Mouse (Mus musculus) cerebellum, adult (tissue): ENCODE measurements around the gene Olfr1500.
"Not testable (repeated sequence)": the region's sequence is repeated elsewhere in the genome, so short reads cannot be mapped to it uniquely, and the experiment has no call there.

Experiments
- ATAC-seq: cut with Nextera tagmentation; 2 replicates; pipeline ENCODE4 v1.9.2; 2017; ENCODE audit warnings: mild to moderate bottlenecking, moderate library complexity, mixed read lengths; ENCODE audit not compliant: insufficient number of reproducible peaks, low FRiP score, low TSS enrichment

The Olfr1500 gene

DNA sequence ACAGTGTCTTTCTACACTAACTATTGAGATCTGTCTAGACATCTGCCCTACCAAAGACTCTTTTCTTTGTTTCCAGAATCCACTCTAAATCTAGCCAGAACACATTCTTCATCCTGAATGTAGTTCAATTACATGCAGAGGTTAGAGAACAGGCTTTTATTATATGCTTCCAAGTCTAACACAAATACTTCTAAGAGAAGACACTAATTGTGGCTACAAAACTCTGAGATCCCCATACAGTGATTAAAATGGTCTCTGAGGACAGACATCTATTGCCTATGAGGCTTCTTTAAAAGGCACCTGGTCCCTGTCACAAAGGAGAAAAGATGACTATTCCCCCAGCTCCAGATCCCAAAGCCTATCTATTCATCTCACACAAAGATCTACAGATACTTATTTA is at the start of gene Olfr1500:
Olfr1500 (minus strand) TSS at position 101 of the 400 bp plus-strand sequence.
- no peak for ATAC-seq

DNA sequence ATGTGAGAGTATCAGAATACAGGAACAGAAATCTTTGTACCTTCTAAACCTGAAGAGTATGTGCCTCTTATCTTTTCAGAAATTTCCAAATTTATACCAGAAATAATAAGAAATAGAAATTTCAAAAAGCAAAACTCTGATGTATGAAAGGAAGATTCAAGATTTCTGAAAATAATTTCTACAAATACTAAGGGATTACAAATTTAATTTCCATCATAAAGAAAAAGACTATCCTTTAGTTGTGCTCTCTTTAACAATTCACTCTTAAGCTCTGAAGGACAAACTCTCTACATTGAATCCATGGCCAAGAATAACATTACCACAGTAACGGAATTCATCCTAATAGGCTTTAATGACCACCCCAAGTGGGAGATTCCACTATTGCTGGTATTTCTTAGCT is 31.2 kb upstream of the Olfr1500 start, which contains the start of gene Olfr1502:
Olfr1502 (plus strand) TSS at position 301 of the 400 bp plus-strand sequence.
- no peak for ATAC-seq

DNA sequence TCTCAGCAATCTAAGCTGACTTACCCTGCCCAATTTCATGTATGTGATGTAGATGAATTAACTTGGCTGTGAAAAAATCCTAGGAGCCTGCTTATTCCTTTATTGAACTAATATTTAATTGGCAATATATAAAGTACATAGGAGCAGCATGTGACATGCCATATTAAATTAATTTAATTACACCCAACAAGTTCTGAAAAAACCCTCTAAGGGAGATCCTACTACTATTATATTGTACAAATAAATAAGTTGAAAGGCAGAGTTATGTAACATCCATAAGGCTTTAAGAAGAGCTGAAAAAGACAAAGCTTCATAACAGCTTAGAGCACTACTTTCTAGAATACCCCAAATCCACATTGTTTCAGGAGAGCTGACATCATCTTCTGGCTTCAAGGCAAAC is 20.3 kb upstream of the Olfr1500 start, which contains the start of gene Olfr1501:
Olfr1501 (minus strand) TSS at position 101 of the 400 bp plus-strand sequence.
- ATAC-seq, result not testable (repeated sequence)

DNA sequence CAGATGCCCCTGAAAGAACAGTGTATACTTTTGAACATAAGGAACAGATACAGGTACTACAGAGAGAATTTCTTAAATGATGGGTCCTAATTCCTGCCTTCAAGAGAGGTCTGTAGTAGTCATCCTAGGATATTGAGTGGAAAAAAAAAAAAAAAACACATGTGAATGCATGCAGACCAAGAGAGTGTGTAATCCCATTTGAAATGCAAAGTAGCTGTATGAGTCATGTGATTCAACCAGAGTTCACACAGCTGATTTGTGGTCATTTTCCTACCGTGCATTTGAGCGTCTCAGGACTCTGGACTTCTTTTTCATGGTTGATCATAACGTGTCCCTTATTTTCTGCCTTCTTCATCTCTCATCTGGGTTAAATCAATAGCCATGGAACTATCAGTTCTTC is 1.8 kb downstream of the Olfr1500 start:
- no peak for ATAC-seq

DNA sequence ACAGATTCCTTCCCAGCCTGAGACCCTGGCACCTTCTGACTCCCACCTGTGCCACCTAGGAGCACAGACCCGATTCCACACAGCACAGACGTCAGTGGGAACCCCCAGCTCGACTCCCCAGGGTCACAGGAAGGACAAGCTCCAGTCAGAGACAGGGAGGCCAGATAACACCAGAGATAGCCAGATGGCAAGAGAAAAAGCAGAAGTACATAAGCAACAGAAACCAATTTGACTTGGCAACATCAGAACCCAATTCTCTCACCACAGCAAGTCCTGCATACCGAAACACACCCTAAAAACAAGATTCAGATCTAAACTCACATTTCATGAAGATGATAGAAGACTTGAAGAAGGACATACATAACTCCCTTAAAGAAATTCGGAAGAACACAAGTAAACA is 9.4 kb downstream of the Olfr1500 start:
- no peak for ATAC-seq

GRCm38 (mm10) chr19:13819347-13819746 is 10.9 kb downstream of the Olfr1500 start, which contains the start of gene Olfr1499:
TSS of gene Olfr1499 (minus strand) at chr19:13819447.
- ATAC-seq, result no peak

DNA sequence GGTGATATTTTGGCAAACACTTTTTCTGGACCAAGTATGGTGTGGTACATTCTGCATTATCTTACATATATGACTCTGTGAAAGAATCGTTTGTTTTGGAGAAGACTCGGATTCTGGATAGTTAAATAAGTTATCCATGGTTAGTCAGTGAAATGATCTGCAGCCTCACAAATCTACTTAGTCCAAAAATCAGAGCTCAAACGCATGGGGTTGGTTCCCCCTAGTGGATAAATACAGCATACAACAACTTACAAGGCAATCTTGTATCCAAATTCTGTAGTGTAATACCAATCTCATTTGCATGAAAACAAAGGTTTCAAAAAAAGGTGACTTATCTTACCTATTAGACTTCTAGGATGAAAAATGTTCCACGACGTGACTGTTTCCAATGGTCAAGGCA is 11.5 kb downstream of the Olfr1500 start:
- no peak for ATAC-seq

- no peak for ATAC-seq
Observed at GRCm38 (mm10) chr19:13812823-13813222, 17.5 kb downstream of the Olfr1500 start.

DNA sequence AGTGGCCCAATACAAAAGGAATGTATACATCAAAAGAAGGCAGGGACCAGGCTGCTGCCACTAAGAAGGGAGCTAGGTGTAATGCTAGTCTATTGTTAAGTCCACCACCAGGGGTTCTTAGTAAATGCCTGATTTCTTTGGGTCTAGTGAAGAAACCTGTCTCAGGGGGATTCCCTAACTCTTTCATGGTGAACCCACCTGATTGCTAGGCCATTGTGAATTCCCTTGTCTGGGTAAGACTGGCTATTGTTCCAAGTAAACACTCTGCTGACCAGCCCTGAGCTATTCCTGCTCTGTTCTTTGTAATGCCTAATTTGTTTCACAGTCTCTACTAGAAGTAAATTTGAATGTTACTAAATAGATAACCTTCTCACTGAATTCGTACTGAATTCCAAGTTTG is 24.8 kb downstream of the Olfr1500 start:
- not testable (repeated sequence) for ATAC-seq

DNA sequence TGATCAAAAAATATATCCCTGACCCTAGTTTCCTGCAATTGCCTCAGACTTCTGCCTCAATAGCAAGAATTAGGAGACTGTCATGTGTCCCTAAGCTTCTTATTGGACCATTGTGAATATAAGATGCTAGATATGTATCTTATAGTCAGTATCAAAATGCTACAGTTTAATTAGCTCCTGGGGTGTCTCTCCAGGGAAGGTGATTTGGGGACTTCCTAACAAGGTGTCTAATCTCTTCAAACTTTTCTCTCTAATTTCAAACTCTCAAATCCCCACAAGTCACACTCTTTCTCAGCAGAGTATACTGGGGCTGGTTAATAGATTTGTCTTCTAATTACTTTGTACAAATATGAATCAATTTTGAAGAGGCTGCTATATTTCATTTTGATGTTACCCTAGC is 32.2 kb downstream of the Olfr1500 start, which contains the start of gene Olfr1497:
Olfr1497 (minus strand) TSS at position 101 of the 400 bp plus-strand sequence.
- ATAC-seq, result no peak

DNA sequence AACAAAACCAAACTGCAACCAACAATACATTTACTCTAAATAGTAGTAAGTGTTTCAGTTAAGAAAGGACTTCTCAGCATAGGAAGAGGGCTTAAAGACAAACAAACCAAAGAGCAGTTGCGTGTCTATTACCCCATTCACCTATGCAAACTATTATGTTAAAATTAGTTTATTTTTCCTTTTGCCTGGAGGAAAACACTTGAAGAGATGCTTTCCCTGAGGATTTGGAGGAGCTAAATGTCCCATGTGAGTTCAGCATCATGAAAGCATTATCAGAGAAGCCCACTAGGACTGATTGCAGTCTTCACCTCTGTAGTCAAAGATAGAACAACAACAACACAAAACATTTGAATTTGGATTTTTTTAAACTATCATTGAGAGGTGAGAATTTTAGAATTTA is 52.7 kb downstream of the Olfr1500 start, which contains the start of gene Olfr1496:
Olfr1496 (plus strand) TSS at position 301 of the 400 bp plus-strand sequence.
- ATAC-seq, result no peak
